Mouse (Mus musculus) heart, adult 2 months (tissue): Measurements from ENCODE around the gene Isg20.

Experiments
- CTCF ChIP-seq: fragments of 200-600 bp; IDR thresholded peaks from 2 replicates; pipeline ENCODE4 v1.8.1; 2022; ENCODE audit warnings: antibody characterized with exemption, mild to moderate bottlenecking, moderate library complexity
- EP300 ChIP-seq: fragments of 200-500 bp; IDR thresholded peaks from 2 replicates; pipeline ENCODE4 v1.6.1; 2011; ENCODE audit warnings: low read depth, low read length, control low read depth; ENCODE audit not compliant: insufficient read depth
- POLR2A ChIP-seq: fragments of 200-500 bp; IDR thresholded peaks from 2 replicates; pipeline ENCODE4 v1.6.1; 2011; ENCODE audit warnings: mild to moderate bottlenecking, low read depth, low read length, control low read depth; ENCODE audit not compliant: insufficient read depth

- TF ChIP-seq CTCF: no peak
- no peak for TF ChIP-seq POLR2A
- no peak for TF ChIP-seq EP300
Measured at GRCm38 (mm10) chr7:78909026-78909425, 4.2 kb upstream of the Isg20 start.
